Mouse (Mus musculus) erythroid progenitor cell, adult 5-6 weeks (primary cell): ENCODE measurements around the gene Grin2c. TPM values are rescaled to one million over a fixed set of nuclear protein-coding genes. Genes with fewer than 3 reads are reported as not detected.

Source experiments
- ATAC-seq: replicated peaks from 2 replicates; pipeline ENCODE4 v1.8.0; 2016; ENCODE audit warnings: moderate number of reproducible peaks, mild to moderate bottlenecking, moderate TSS enrichment, inconsistent platforms; ENCODE audit not compliant: poor library complexity, low FRiP score, severe bottlenecking
- total RNA-seq, 2 experiments: library from RNA; stranded (forward) in 1 of 2; stranded (reverse) in 1 of 2; fragments of 150-400 nt in 1 of 2; fragments of 186-747, 209-891 nt in 1 of 2; gene quantifications; 2 replicates each; pipeline versions ENCODE4 v1.2.3 to v1.2.4; 2015 to 2017; ENCODE audit warnings: low replicate concordance in 2 of 2

The Grin2c gene
- total RNA-seq, 2 experiments from 2014 or later: not detected

DNA sequence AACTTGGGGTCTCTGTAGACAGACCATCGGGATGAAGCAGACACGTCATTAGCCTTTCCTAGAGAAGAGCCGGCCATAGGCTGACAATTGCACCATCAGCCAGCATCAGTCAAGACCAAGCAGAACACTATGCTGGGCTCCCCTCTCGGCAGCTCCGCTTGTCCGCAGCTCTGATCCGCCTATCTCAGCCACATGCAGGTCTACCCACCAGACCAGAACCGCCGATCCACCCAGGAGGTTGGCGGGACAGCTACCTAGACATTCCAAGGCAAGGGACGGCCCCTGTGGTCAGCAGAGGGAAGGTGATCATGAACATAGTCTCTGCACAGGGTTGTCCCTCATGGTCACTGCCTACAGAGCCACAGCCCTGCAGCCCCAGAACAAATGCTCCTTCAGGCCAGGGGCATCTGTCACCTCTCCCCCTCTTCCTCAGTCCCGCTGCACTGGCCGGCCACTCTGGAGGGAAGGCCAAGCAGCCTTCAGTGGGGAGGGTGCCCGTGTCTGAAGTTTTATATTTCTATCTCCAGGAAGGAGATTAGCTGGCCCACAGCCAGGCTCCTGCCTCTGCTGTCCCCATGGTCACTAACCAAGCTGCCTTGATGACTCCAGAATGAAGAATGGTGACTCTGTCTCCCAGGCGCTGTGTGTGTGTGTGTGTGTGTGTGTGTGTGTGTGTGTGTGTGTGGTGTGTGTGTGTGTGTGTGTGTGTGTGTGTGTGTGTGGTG lies 32.6 kb downstream of the Grin2c start:
- ATAC-seq: no peak

DNA sequence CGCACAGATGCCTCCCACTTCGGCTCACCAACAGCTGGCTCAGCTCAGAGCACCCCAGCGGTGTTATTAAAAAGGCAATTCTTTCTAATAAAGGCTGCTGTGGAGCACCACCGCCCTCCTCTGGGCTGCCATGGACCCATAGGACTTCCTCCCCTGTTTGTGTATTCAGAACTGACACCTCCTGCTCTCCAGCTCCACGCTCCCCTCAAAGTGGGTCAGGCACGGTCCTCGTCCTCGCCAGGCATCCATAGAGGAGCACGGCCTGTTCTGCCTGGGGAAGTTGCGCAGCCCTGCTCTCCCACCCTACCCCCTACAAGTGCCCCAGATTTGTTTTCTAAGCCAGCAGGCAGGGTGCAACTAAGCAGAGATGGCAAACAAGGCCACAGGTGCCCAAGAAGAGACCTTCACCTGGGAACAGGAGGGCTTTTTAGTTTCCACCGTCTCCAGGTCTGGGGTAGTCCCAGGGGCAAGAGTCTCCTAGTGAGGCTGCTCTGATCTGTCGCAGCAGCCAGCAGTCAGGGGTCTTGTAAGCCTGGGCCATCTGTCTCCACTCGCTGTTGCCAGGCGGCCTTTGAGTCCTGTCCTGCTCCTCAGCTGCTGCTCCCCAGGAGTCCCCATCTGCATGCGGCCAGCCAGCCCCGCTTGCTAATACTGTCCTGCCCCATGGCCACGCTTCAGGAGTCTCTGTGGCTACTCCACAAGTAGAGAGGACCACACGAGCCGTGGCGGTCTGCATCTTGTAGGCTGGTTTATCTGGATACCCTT lies 33.3 kb downstream of the Grin2c start:
- no peak for ATAC-seq

DNA sequence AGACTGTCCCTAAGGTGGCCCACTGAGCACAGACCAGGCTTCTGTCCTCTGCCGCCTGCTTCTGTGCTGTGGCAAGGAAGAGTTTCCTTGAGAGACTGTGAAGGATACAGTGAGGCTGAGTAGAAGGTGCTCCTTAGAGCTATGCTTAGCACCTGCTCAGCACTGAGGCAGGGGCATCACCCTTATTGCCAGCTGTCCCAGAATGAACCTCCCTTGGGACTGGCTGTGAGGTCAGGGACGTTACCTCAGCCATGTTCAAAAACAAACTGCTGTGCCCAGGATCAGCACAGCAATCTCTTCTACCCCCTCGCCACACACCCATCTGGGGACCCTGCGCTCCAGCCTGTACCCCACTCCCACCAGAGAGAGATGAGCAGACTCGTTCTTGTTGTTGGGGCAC lies 34.2 kb downstream of the Grin2c start:
- no peak for ATAC-seq

DNA sequence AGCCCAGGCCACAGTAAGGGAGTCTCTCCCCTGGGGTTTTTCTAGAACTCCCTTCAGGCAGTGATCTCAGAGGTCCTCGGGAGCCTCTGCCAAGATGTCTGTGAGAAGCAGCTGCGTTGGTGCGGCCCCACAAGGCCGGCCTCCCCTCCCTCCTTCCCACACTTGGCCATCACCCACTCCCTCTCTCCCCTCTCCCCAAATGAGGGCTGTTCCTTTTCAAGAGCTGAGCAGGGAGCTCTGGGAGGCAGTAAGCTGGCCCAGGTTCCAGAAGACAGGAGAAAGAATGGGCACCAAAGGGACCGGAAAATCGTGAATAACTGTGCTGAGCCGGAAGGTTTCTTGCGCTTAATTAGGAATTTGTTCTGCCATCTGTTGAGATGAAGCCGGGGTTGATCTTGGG lies 35.1 kb downstream of the Grin2c start:
- ATAC-seq: no peak

DNA sequence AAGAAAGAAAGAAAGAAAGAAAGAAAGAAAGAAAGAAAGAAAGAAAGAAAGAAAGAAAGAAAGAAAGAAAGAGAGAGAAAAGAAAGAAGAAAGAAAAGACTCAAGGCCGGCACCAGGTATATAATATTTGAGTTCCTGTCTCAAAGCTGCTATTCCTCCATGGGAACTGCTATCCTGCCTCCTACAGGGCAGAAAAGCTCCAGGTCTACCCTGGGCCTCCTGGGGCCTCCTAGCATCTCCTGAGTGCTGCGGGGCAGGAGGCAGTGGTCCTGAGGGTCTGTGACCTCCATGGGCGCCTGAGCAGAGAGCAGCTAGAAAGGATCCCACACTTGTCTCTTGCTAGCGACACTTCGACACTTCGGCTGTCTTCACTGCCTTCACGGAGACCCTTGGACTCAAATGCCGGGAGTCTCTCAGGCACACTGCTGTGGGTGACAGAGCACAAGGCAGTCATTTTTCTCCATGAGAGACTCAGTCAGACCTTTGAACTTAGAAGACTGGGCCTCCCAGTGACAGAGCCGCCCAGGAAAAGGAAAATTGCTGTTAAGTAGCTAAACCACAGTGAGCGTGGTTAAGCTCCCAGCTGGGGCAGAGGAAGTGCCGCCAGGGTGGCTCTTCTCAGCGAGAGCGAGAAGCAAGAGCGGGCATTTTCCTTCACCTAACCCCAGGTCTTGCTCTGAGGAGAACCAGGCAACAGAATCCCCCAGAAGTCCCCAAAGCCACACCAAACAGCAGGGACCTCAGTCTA lies 35.7 kb downstream of the Grin2c start:
- ATAC-seq: no peak

DNA sequence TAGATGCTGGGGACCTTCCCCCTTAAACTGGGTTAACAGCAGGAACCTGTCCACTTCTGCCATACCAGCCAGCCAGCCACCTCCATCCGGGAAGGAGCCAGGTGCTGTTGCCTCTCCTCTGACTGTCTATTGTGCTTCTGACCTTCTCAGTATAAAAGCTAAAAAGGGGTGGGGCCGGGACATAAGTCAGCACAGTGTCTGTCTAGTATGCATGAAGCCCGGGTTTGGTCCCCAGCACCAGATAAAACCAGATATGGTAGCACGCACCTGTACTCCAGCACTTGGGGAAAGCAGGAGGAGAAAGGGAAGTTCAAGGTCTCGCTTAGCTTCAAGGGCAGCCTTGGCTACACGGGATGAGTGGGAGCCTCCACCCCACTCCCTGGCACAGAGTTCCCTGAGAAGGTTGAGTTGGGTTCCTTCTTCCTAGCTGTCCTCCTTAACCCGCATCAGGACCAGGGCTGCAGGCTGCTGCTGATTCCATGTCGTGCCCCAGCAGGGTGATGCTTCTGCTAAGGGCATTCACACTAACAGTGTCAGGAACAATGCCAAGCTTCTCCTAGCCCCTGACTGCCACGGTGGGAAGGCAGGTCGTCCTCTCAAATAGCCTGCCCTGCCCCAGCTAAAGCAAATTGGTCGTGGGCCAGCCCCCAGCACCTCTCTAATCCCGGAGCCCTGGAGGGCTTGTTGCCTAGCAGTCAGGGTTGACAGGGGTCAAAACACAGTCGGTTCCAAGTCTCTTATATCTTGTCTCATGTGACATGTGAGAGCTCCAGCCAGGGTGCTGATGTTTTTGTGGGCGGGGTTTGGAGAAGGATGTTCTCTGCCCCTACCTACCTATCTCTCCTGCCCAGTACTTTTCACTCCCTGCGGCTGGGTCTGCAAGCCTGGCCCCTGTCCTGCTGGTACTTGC lies 37.8 kb downstream of the Grin2c start:
- ATAC-seq: no peak

DNA sequence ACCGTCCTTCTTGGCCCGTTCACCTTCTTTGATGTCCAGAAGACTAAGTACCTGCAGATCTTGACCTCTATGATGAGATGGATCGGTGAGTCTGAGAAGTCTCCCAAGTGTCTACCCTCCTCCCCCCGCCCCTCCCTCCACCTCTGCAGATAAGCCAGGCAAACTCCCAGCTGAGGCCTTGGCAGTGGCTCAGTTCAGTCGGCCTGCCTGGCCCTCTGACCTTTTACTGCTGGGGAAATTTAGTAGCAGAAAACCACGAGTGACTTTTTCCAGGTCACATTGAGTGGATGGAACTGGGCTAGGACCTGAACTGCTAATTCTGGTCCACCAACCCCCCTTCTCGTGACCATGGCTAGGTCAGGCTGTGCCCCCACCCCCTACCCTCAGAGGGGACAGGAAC lies 38.6 kb downstream of the Grin2c start:
- no peak for ATAC-seq

DNA sequence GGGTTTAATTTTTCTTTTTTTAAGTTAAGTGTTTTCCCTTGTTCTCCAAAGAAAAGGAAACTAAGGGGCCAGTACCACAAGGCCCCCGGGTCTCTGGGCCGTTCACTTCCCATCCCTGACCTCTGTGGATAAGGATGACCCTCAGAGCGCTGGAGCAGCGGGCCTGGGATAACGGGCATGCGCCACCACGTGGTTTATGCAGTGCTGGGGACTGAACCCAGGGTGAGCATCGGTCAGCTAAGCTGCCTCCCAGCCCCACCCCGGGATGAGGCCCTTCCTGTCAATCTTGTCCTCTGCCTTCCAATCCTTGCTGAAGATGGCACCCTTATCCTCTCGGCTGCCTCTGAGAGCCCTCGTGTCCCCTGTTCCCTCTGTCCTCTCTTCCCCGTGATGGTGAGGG lies 39.4 kb downstream of the Grin2c start:
- ATAC-seq: no peak

DNA sequence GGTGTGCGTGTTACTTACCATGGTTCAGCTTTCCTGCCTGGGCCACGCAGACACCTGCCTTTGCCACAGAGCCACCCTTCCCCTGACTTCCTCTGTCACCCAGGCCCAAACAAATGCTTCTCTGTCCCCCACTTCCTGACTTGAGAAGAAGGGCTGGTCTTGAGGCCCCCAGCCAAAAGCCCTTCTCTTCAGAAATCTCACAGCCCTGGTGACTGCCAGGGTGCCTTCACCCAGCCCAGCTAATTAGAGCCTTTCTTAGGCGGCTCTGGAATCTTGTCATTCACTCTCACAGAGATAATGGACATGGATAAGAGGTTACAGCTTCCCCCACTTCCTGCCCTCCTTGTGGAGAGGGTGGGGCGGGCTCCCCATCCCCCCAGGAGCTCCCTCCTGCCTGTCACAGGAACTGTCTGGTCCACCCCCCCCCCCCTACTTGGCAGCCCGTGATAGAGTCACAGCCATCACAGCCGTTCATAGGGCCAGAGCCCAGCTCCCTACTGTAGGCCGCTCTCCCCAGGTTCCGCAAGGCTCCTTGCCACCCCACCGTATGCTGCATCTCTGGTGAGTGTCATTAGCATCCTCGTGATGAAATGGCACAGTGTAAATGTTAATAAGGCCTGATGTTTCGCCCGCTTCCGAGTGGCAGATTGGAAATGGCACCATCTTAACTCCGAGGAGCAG lies 40.1 kb downstream of the Grin2c start:
- no peak for ATAC-seq

DNA sequence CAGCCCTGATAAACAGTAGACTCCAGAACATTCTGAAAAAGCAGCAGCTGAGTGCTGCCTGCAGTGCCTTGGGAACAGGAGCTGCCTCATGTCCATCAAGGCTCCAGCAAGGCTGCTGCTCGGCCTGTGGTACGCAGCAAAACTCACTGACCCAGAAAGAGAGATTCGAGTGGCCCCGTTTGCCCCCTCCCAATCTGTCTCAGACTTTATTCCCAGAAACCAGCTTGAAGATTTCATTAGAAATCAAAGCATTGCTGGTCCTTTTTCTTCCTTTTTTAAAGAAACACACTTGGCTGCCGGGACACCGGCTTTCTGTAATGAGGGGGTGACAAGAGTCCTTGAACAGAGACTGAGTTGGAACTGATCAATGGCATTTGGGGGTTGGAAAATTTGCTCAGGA lies 41.7 kb downstream of the Grin2c start:
- peak; percentile 7; the same call in 1 of the 2 replicates for ATAC-seq

DNA sequence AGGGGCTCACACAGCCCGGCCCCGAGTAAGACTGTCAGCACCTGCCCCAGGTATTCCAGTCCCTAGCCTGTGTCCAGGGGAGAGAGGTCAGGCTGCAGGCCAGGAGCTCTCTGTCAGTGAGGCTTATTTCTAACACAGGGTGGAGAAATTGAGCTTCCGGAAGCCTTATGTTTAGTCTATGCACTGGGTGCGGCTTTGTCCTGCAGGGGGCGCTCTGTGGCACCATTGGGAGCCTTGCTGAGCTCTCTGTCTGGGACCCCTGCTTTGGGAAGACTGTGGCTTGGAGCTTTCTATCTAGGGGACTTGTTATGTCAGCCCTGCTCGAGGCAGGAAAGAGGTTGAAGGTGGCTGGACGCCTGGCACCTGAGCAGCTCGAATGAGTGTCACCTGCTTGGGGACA lies 42.2 kb downstream of the Grin2c start:
- no peak for ATAC-seq

DNA sequence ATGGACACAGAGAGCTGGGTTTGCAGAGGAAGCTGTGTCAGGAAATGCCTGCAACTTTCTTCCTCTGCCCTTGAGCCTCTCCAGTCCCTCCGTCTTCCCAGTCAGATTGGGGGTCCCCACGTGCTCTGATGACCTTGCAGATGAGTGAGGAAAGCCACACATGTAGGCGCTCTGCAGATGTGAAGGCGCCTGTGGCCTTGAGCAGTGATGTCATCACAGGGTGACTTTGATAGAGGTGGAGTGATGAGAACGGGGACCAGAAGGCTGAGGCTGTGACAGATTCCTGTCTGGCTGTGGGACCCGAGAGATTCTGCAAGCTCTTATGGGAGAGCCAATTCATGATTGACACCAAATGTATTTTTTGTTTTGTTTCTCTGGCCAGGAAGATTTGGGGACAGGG lies 43.2 kb downstream of the Grin2c start:
- ATAC-seq: no peak

DNA sequence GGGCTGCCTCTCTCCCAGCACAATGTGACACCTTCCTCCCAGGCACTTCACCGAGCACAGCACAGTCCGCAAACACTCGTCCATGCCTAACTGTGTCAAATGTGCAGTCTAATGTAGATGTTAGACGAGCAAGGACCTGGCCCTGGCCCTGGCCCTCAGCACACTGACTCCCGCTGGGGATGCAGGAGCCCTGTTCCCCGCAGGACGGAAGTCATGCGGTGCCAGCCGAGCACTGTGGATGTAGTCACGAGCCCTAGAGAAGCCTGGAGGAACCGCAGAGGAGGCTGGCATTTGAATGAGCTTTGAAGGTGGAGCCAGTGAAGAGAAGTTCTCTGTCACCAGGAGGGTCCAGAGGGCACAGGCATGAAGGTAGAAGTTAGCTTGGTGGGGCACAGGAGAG lies 43.6 kb downstream of the Grin2c start:
- no peak for ATAC-seq

DNA sequence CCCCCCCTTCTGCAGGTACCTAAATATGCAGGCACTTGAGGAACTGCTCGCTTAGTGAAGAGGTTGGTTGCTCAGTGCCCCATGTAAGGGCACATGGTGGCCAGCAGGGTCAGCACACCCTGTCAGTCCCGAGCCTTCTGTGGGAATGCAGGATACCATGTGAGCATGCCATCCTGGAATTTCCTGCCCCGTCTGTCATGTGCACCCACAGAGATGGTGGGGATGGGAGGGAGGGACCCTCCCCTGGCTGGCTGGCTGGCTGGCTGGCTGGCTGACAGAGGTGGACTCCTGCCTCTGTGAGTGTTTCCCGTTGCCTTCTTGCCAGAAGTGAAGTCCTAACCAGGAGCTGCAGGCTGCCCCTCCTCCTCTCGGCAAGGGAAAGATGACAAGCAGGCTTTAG lies 44.5 kb downstream of the Grin2c start:
- ATAC-seq: no peak

DNA sequence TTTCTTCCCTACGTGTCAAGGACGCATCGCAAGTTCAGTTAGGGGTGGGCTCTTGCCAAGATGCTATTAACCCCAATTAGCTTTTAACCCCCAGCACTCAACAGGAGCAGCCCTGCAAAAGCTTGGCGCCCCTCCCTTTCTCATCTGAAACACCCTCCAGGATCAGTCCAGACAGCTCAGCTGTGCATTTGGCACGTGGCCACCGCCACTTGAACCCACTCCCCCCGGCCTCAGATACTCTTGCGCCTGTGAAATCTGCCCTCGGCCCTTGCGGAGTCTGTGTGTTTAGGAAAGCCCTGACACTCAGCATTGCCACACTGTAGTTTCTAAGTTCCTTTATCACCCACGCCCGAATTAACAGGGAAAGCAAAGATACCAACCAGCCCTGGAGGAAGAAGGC lies 45.0 kb downstream of the Grin2c start:
- ATAC-seq: no peak

DNA sequence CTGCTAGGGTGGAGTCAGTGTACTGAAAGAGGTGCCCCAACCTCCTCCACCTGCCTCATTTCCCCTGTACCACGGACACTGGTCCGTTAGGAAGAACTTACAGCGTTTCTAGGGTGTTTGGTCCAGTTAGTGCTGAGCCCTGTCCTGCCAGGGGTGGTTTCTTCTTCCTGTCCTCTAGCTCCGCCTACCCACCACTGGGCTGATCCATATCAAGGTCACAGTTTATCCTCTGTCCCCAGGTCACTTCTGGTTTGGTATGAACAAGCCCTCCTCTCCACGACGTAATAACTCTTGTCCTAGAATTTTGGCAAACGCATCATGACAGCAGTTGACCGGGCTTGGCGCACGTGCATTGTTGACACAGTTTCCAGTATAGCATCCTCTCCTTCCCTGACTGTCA lies 47.4 kb downstream of the Grin2c start:
- ATAC-seq: no peak

DNA sequence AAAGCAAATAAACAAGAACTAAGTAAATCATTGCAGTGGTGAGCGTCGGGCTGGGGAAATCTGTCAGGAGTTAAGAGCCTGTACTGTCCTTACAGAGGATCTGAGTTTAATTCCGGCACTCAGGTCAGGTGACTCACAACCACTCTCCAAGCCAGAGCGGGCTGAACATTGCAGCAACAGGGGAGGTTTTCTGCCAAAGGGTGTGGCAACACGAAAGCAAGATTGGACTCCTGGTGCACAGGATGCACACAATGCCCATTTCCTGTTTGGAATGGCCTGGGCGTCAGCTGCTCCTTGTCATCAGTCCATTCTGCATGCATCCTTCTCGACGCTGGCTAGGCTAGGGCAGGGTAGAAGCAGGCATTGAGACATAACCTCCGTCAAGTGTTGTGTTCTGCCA lies 47.8 kb downstream of the Grin2c start:
- no peak for ATAC-seq

DNA sequence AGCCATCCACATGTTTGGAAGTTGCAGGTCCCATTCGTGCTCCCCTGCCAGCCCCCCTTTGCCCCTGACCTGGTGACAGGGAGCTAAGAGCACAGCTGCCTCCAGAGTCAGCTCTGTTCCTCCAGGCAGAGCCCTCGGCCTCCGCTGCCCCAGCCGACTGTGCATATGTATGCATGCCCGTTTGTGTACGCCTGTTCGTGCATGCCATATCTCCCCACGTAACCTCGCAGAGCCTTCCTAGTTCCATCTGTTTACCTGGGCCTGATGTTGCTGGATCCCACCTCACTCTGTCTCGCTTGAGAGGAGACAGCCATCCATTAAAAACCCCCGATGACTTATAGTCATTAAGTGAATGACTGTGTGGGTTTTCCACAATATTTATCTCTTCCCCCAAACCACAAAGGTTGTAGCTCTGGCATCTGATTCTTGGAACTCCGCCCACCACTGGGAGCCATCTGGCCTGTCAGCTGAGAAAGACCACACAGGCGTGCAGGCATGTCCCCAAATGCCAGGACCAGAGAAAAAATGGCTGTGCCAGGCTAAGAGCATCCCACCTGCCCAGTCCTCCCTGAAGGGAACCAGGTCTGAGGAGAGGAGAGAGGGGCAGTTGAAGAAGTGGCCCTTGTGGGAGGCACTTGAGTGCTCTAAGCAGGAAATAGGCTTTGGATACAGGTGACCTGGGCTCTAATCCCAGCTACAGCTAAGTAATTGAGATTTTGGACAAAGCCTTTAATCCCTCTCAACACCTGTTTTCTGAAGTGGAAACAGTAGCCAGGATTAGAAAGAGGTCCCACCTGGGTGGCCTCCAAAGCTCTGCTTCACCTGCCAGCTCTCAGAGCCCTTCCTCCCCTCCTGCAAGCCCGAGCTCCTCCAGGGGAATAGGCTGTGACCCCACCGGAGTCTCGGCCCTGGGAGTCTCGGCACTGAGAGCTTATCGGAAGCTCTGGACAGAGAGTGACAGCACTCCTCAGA lies 49.3 kb downstream of the Grin2c start:
- no peak for ATAC-seq
